Mouse (Mus musculus): ENCODE results near the gene Gnb2.

Gene Gnb2

GRCm38 (mm10) chr5:137539291-137539801 is 6.0 kb upstream of the Gnb2 start:
- peak; percentile 50 for DNase-seq

- DNase-seq, result no peak
These were observed 4.2 kb upstream of the Gnb2 start for GRCm38 (mm10) chr5:137537461-137537860.

GRCm38 (mm10) chr5:137535318-137535717 is 2.0 kb upstream of the Gnb2 start:
- DNase-seq, result no peak

- DNase-seq, result no peak
These were observed 1.5 kb upstream of the Gnb2 start for GRCm38 (mm10) chr5:137534762-137535161.

GRCm38 (mm10) chr5:137532808-137533116 is 548 bp downstream of the Gnb2 start:
- DNase-seq, result no peak

- peak; percentile 34 for DNase-seq
These were observed 1.0 kb downstream of the Gnb2 start for GRCm38 (mm10) chr5:137532131-137532807.

GRCm38 (mm10) chr5:137531414-137532130 is 1.7 kb downstream of the Gnb2 start:
- peak; percentile 72 for DNase-seq

- DNase-seq, result peak; percentile 85
These were observed 2.5 kb downstream of the Gnb2 start for GRCm38 (mm10) chr5:137530588-137531413.

- DNase-seq, result no peak
These were observed 3.2 kb downstream of the Gnb2 start for GRCm38 (mm10) chr5:137530075-137530474.

GRCm38 (mm10) chr5:137529221-137529995 is 3.9 kb downstream of the Gnb2 start:
- DNase-seq, result no peak

GRCm38 (mm10) chr5:137528247-137528968 is 4.9 kb downstream of the Gnb2 start:
- DNase-seq, result no peak

GRCm38 (mm10) chr5:137527413-137527812 is 5.9 kb downstream of the Gnb2 start:
- no peak for DNase-seq

GRCm38 (mm10) chr5:137526192-137526936 is 6.9 kb downstream of the Gnb2 start:
- DNase-seq, result peak; percentile 42

- DNase-seq, result no peak
These were observed 7.8 kb downstream of the Gnb2 start for GRCm38 (mm10) chr5:137525511-137525910.

GRCm38 (mm10) chr5:137524671-137525070 is 8.6 kb downstream of the Gnb2 start:
- no peak for DNase-seq

- DNase-seq, result no peak
These were observed 9.1 kb downstream of the Gnb2 start for GRCm38 (mm10) chr5:137524251-137524515.

GRCm38 (mm10) chr5:137523396-137524250 is 9.7 kb downstream of the Gnb2 start:
- no peak for DNase-seq

- no peak for DNase-seq
These were observed 10.6 kb downstream of the Gnb2 start for GRCm38 (mm10) chr5:137522711-137523110.

GRCm38 (mm10) chr5:137521861-137522260 is 11.4 kb downstream of the Gnb2 start:
- DNase-seq, result no peak

Data from right cerebral cortex, postnatal 14 days (tissue).